Mouse (Mus musculus): ENCODE results near the gene Tmem233. TPM values are rescaled to one million over a fixed set of nuclear protein-coding genes. Genes with fewer than 3 reads are reported as not detected.

The Tmem233 gene
- total RNA-seq (2014; rRNA removed) = not detected in 2 replicates
- polyA plus RNA-seq (2015; fragmentation: Nextera tagmentation; extraction: Ambion mirVana) = not detected in 2 replicates

- H3K4me2 ChIP-seq (ENCODE audit: low read depth) = 0 out of 2 replicates have a peak within 1 kb of the TSS, but pooled peaks have one; percentile 17
- H3K4me1 ChIP-seq (ENCODE audit: insufficient read depth) = no peaks in the 10 kb centered on the region
- H3K27ac ChIP-seq (ENCODE audit: low read depth, low read length) = no peak within 1 kb of the TSS
- H3K36me3 ChIP-seq (ENCODE audit: insufficient read depth) = no peaks in the 10 kb centered on the region
- no peak within 1 kb of the TSS for H3K9ac ChIP-seq
- H3K27me3 ChIP-seq (ENCODE audit: insufficient read depth, low read length) = peaks cover 13% of the 10 kb centered on the region
- no peak for TF ChIP-seq CTCF (IDR thresholded peaks at IDR 0.05; ENCODE audit: low read depth)
- H3K9me3 ChIP-seq (ENCODE audit: low read length) = no peaks in the 10 kb centered on the region
- no peak for DNase-seq
- no peak for ATAC-seq
- no peak within 1 kb of the TSS for H3K4me3 ChIP-seq (ENCODE audit: low read depth, low read length)
- 9% methylated on average over 17 of the region's 17 CpGs for WGBS
Measured at GRCm38 (mm10) chr5:116083081-116083480, at the start of gene Tmem233. Gene Tmem233 (minus strand): TSS chr5:116083244.

GRCm38 (mm10) chr5:116123344-116123743, 40.3 kb upstream of the Tmem233 start:
- Histone ChIP-seq H3K4me2 (ENCODE audit: low read depth) (no peak overlapping the region), H3K4me3 (ENCODE audit: low read depth, low read length) (no peak overlapping the region), H3K9ac (no peak overlapping the region), H3K36me3 (ENCODE audit: insufficient read depth) (no peaks in the 10 kb centered on the region), H3K9me3 (ENCODE audit: low read length) (no peaks in the 10 kb centered on the region), H3K4me1 (ENCODE audit: insufficient read depth) (no peaks in the 10 kb centered on the region), H3K27ac (ENCODE audit: low read depth, low read length) (no peak overlapping the region), H3K27me3 (ENCODE audit: insufficient read depth, low read length) (no peaks in the 10 kb centered on the region)
- TF ChIP-seq CTCF (IDR thresholded peaks at IDR 0.05; ENCODE audit: low read depth) = peak; percentile 99
- ATAC-seq = peak; percentile 89
- peak; percentile 94 for DNase-seq
- 8% methylated on average over 11 of the region's 11 CpGs for WGBS

GRCm38 (mm10) chr5:116116567-116116966, 33.5 kb upstream of the Tmem233 start:
- Histone ChIP-seq H3K4me3 (ENCODE audit: low read depth, low read length) (no peak overlapping the region), H3K27me3 (ENCODE audit: insufficient read depth, low read length) (no peaks in the 10 kb centered on the region), H3K4me1 (ENCODE audit: insufficient read depth) (no peaks in the 10 kb centered on the region), H3K9ac (no peak overlapping the region), H3K36me3 (ENCODE audit: insufficient read depth) (no peaks in the 10 kb centered on the region), H3K27ac (ENCODE audit: low read depth, low read length) (no peak overlapping the region), H3K9me3 (ENCODE audit: low read length) (no peaks in the 10 kb centered on the region), H3K4me2 (ENCODE audit: low read depth) (no peak overlapping the region)
- TF ChIP-seq CTCF (IDR thresholded peaks at IDR 0.05; ENCODE audit: low read depth) = peak; percentile 88
- DNase-seq (peak; percentile 63), ATAC-seq (no peak)
- WGBS = 46% methylated on average over 9 of the region's 9 CpGs

GRCm38 (mm10) chr5:116116110-116116509, 33.1 kb upstream of the Tmem233 start:
- Histone ChIP-seq H3K4me2 (ENCODE audit: low read depth) (no peak overlapping the region), H3K9me3 (ENCODE audit: low read length) (no peaks in the 10 kb centered on the region), H3K27ac (ENCODE audit: low read depth, low read length) (no peak overlapping the region), H3K4me1 (ENCODE audit: insufficient read depth) (no peaks in the 10 kb centered on the region), H3K36me3 (ENCODE audit: insufficient read depth) (no peaks in the 10 kb centered on the region), H3K9ac (no peak overlapping the region), H3K4me3 (ENCODE audit: low read depth, low read length) (no peak overlapping the region), H3K27me3 (ENCODE audit: insufficient read depth, low read length) (no peaks in the 10 kb centered on the region)
- no peak for DNase-seq
- TF ChIP-seq CTCF (IDR thresholded peaks at IDR 0.05; ENCODE audit: low read depth) = no peak
- no peak for ATAC-seq
- 72% methylated on average over 4 of the region's 4 CpGs for WGBS

GRCm38 (mm10) chr5:116115071-116115834, 32.2 kb upstream of the Tmem233 start:
- Histone ChIP-seq H3K4me3 (ENCODE audit: low read depth, low read length) (no peak overlapping the region), H3K27me3 (ENCODE audit: insufficient read depth, low read length) (no peaks in the 10 kb centered on the region), H3K4me1 (ENCODE audit: insufficient read depth) (no peaks in the 10 kb centered on the region), H3K9me3 (ENCODE audit: low read length) (no peaks in the 10 kb centered on the region), H3K9ac (no peak overlapping the region), H3K27ac (ENCODE audit: low read depth, low read length) (no peak overlapping the region), H3K4me2 (ENCODE audit: low read depth) (no peak overlapping the region), H3K36me3 (ENCODE audit: insufficient read depth) (no peaks in the 10 kb centered on the region)
- ATAC-seq (no peak), DNase-seq (peak; percentile 61)
- 40% methylated on average over 14 of the region's 14 CpGs for WGBS
- no peak for TF ChIP-seq CTCF (IDR thresholded peaks at IDR 0.05; ENCODE audit: low read depth)

GRCm38 (mm10) chr5:116108651-116109050, 25.6 kb upstream of the Tmem233 start:
- no peak for DNase-seq
- 93% methylated on average over 10 of the region's 10 CpGs for WGBS
- ATAC-seq = no peak
- Histone ChIP-seq H3K27me3 (ENCODE audit: insufficient read depth, low read length) (no peaks in the 10 kb centered on the region), H3K9ac (no peak overlapping the region), H3K36me3 (ENCODE audit: insufficient read depth) (no peaks in the 10 kb centered on the region), H3K27ac (ENCODE audit: low read depth, low read length) (no peak overlapping the region), H3K4me2 (ENCODE audit: low read depth) (no peak overlapping the region), H3K4me1 (ENCODE audit: insufficient read depth) (no peaks in the 10 kb centered on the region), H3K9me3 (ENCODE audit: low read length) (no peaks in the 10 kb centered on the region), H3K4me3 (ENCODE audit: low read depth, low read length) (no peak overlapping the region)
- no peak for TF ChIP-seq CTCF (IDR thresholded peaks at IDR 0.05; ENCODE audit: low read depth)

GRCm38 (mm10) chr5:116084231-116084630, 1.2 kb upstream of the Tmem233 start:
- no peak for TF ChIP-seq CTCF (IDR thresholded peaks at IDR 0.05; ENCODE audit: low read depth)
- no peak for DNase-seq
- Histone ChIP-seq H3K36me3 (ENCODE audit: insufficient read depth) (no peaks in the 10 kb centered on the region), H3K4me2 (ENCODE audit: low read depth) (no peak overlapping the region), H3K9me3 (ENCODE audit: low read length) (no peaks in the 10 kb centered on the region), H3K4me1 (ENCODE audit: insufficient read depth) (no peaks in the 10 kb centered on the region), H3K9ac (no peak overlapping the region), H3K27me3 (ENCODE audit: insufficient read depth, low read length) (peaks cover 13% of the 10 kb centered on the region), H3K4me3 (ENCODE audit: low read depth, low read length) (no peak overlapping the region), H3K27ac (ENCODE audit: low read depth, low read length) (no peak overlapping the region)
- 87% methylated on average over 6 of the region's 6 CpGs for WGBS
- ATAC-seq = no peak

Data from forebrain, postnatal 0 days (tissue).